Mouse (Mus musculus) retina, embryonic 14.5 days (tissue): ENCODE data around the gene Map6.

Source experiments
- DNase-seq: peaks from one replicate; pipeline ENCODE4 v3.0.0-alpha.2; 2015; ENCODE audit warnings: low spot score

The Map6 gene

DNA sequence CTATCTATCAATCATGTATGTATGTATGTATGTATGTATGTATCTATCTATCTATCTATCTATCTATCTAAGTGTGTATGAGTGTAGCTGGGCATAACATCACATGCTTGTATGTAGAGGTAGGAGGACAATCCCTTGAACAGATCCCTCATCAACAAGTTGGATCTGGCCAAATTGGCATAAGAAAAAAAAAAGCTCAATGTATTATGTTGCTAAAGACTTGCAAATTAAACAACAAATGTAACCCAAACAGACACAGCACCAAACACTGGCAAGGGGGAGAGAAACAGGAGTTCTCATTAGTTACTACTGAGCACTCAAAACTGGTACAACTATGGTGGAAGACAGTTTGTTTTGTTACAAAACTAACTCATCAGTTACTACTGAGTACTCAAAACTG is 2.6 kb upstream of the Map6 start:
- no peak for DNase-seq

GRCm38 (mm10) chr7:99267897-99268505 is 754 bp downstream of the Map6 start:
- DNase-seq, result peak; percentile 90

- no peak for DNase-seq
Measured at GRCm38 (mm10) chr7:99268506-99268900, 1.3 kb downstream of the Map6 start.

GRCm38 (mm10) chr7:99268951-99269945 is 2.0 kb downstream of the Map6 start:
- DNase-seq, result peak; percentile 28

GRCm38 (mm10) chr7:99271630-99272029 is 4.4 kb downstream of the Map6 start:
- no peak for DNase-seq

- no peak for DNase-seq
Measured at GRCm38 (mm10) chr7:99275131-99275530, 7.9 kb downstream of the Map6 start.

GRCm38 (mm10) chr7:99276679-99277078 is 9.4 kb downstream of the Map6 start:
- no peak for DNase-seq

GRCm38 (mm10) chr7:99278309-99278708 is 11.1 kb downstream of the Map6 start:
- no peak for DNase-seq

DNA sequence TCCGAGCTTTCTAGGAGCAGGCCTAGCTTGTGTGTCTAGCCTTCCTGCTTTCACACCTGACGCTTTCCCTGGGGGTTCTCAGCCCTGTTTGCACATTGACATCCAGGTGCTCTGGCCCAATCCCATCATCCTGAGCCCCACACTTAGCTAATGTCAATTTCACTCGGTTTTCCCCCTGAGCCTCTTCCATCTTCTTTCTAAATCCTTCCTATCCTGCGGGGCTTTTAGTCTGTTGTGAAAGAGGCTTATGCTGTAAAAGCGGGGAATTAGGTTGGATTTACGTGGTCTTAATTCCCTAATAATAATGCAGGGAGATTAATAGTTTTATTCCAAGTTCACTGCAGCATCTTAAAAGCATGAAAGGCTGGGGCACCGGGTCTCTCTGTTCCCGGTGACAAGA is 12.3 kb downstream of the Map6 start:
- DNase-seq, result no peak

GRCm38 (mm10) chr7:99287287-99287686 is 20.0 kb downstream of the Map6 start:
- peak; percentile 77 for DNase-seq

- DNase-seq, result no peak
Measured at GRCm38 (mm10) chr7:99290008-99290407, 22.8 kb downstream of the Map6 start.

GRCm38 (mm10) chr7:99290925-99291324 is 23.7 kb downstream of the Map6 start:
- DNase-seq, result no peak

- DNase-seq, result no peak
Measured at GRCm38 (mm10) chr7:99294198-99294780, 27.0 kb downstream of the Map6 start.

- no peak for DNase-seq
Measured at GRCm38 (mm10) chr7:99295104-99295503, 27.9 kb downstream of the Map6 start.

GRCm38 (mm10) chr7:99300650-99301175 is 33.5 kb downstream of the Map6 start:
- no peak for DNase-seq

GRCm38 (mm10) chr7:99304029-99304428 is 36.8 kb downstream of the Map6 start:
- peak; percentile 68 for DNase-seq

DNA sequence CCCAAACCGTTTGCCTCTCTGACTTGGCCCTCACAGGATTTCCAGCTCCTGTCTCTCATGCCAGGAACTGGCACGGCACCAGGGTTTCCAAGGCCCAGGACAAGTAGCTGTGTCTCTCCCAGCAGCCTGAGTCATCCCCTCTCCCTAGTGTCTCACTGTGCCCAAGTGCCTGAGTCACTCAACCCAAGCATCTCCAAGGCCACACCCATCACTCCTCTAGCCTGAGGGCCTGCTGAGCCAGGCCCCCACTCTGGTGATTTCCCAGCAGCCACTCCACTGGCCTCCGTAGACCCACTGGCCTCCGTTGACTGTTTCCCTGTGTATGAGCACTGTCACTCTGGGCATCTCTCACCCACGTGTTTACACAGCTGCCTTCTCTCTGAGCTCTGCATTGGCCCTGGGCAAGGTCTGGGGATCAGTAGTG is 37.7 kb downstream of the Map6 start:
- no peak for DNase-seq

- no peak for DNase-seq
Measured at GRCm38 (mm10) chr7:99305688-99306087, 38.4 kb downstream of the Map6 start.

GRCm38 (mm10) chr7:99306640-99307039 is 39.4 kb downstream of the Map6 start:
- no peak for DNase-seq

DNA sequence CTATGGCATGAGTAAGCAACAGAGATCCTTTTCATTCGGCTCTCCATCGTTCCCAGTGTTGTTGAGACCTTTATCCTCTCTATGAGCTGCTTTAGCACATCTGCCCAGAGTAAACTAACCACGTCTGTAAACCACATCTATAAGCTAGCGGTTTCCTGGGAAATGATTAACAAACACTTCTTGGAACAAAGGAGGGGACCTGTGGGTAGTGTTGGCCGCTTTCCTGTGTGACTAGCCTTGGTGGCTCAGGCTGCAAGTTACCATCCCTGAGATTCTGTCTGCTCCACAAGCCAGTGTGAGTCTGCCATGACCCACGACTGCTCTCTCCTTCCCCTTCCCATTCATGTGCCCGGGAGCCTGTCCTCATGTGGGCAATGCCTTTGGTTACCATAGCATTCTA is 44.2 kb downstream of the Map6 start:
- DNase-seq, result no peak

- DNase-seq, result peak; percentile 37
Measured at GRCm38 (mm10) chr7:99312058-99312457, 44.8 kb downstream of the Map6 start.

GRCm38 (mm10) chr7:99312671-99313143 is 45.5 kb downstream of the Map6 start:
- DNase-seq, result peak; percentile 59
